Mouse (Mus musculus) small intestine, adult 2 months (tissue): Measurements from ENCODE around the gene Itsn1.

Experiments used
- CTCF ChIP-seq: fragments of 200-500 bp; IDR thresholded peaks from 2 replicates; pipeline ENCODE4 v1.5.1; 2012; ENCODE audit warnings: low read depth, mild to moderate bottlenecking, control low read depth, inconsistent platforms, low read length, moderate library complexity, mixed read lengths; ENCODE audit not compliant: insufficient replicate concordance, insufficient read length; ENCODE audit errors: extremely low read depth
- POLR2A ChIP-seq: fragments of 200-500 bp; IDR thresholded peaks from 2 replicates; pipeline ENCODE4 v1.6.1; 2012; ENCODE audit warnings: low read depth, mild to moderate bottlenecking, control low read depth, inconsistent platforms, low read length, moderate library complexity

GRCm38 (mm10) chr16:91822759-91823158, 93.7 kb downstream of the Itsn1 start:
- TF ChIP-seq CTCF (no peak), POLR2A (no peak)
